Mouse (Mus musculus) hindbrain, embryonic 12.5 days (tissue): ENCODE measurements around the gene Agrp. TPM values are rescaled to one million over a fixed set of nuclear protein-coding genes. Genes with fewer than 3 reads are reported as not detected.

Source experiments
- ATAC-seq: fragments of 200-750 bp; cut with Nextera tagmentation; 2 replicates; pipeline ENCODE4 v1.8.0; 2017; ENCODE audit warnings: moderate TSS enrichment; ENCODE audit not compliant: low FRiP score
- H3K27ac ChIP-seq: fragments of 300-500 bp; sonication (generic); 2 replicates; pipeline ENCODE4 v1.5.1; 2016; ENCODE audit warnings: mild to moderate bottlenecking
- H3K27me3 ChIP-seq: fragments of 300-500 bp; sonication (generic); 2 replicates; pipeline ENCODE4 v1.6.1; 2016; ENCODE audit warnings: mild to moderate bottlenecking
- H3K36me3 ChIP-seq: fragments of 300-500 bp; sonication (generic); 2 replicates; pipeline ENCODE4 v1.6.1; 2016; ENCODE audit warnings: mild to moderate bottlenecking
- H3K4me1 ChIP-seq: fragments of 300-500 bp; sonication (generic); 2 replicates; pipeline ENCODE4 v1.6.1; 2016
- H3K4me2 ChIP-seq: fragments of 300-500 bp; sonication (generic); replicated peaks from 2 replicates; pipeline ENCODE4 v1.6.1; 2016; ENCODE audit warnings: mild to moderate bottlenecking
- H3K4me3 ChIP-seq: fragments of 300-500 bp; sonication (generic); 2 replicates; pipeline ENCODE4 v1.5.1; 2016; ENCODE audit warnings: mild to moderate bottlenecking
- H3K9ac ChIP-seq: fragments of 300-500 bp; sonication (generic); 2 replicates; pipeline ENCODE4 v1.6.1; 2016; ENCODE audit warnings: mild to moderate bottlenecking, moderate library complexity
- H3K9me3 ChIP-seq: fragments of 300-500 bp; sonication (generic); replicated peaks from 2 replicates; pipeline ENCODE4 v1.6.1; 2016; ENCODE audit warnings: mild to moderate bottlenecking
- WGBS: fragments of 180-500 bp; shearing (Covaris S2); methylation state at CpG from one replicate; pipeline ENCODE4 v1.1.7; 2016; 5-methylcytosine and 5-hydroxymethylcytosine counted together
- polyA plus RNA-seq: library from polyadenylated mRNA; unstranded; fragments of >200 nt; fragmentation: Nextera tagmentation; extraction: Ambion mirVana; gene quantifications from 2 replicates; pipeline ENCODE4 v1.2.1, GENCODE M21; 2016

The Agrp gene
- polyA plus RNA-seq, 1 experiment from 2014 or later, result 1.3 TPM

- Histone ChIP-seq H3K9ac (no peak overlapping the region), H3K4me1 (peaks cover under 1% of the 10 kb centered on the region; the same call in 1 of the 2 replicates), H3K27me3 (no peaks in the 10 kb centered on the region), H3K4me2 (no peak overlapping the region), H3K4me3 (no peak overlapping the region), H3K9me3 (no peaks in the 10 kb centered on the region), H3K36me3 (peaks cover 43% of the 10 kb centered on the region), H3K27ac (no peak overlapping the region)
- 89% methylated on average over 4 of the region's 4 CpGs for WGBS
- ATAC-seq, result no peak
Observed at GRCm38 (mm10) chr8:105538940-105539339, 98.3 kb downstream of the Agrp start.

- no peak overlapping the region for H3K27ac ChIP-seq
- H3K9me3 ChIP-seq, result no peaks in the 10 kb centered on the region
- no peak overlapping the region for H3K9ac ChIP-seq
- no peaks in the 10 kb centered on the region for H3K27me3 ChIP-seq
- peaks cover 41% of the 10 kb centered on the region for H3K36me3 ChIP-seq
- ATAC-seq, result no peak
- 95% methylated on average over 6 of the region's 6 CpGs for WGBS
- no peak overlapping the region for H3K4me2 ChIP-seq
- H3K4me3 ChIP-seq, result no peak overlapping the region
- H3K4me1 ChIP-seq, result peaks cover 8% of the 10 kb centered on the region
Observed at GRCm38 (mm10) chr8:105537011-105537677, 100.0 kb downstream of the Agrp start.

GRCm38 (mm10) chr8:105536546-105536945 lies 100.6 kb downstream of the Agrp start:
- peaks cover 38% of the 10 kb centered on the region for H3K36me3 ChIP-seq
- H3K27me3 ChIP-seq, result no peaks in the 10 kb centered on the region
- no peak overlapping the region for H3K9ac ChIP-seq
- H3K27ac ChIP-seq, result no peak overlapping the region
- no peak overlapping the region for H3K4me2 ChIP-seq
- H3K9me3 ChIP-seq, result no peaks in the 10 kb centered on the region
- H3K4me3 ChIP-seq, result no peak overlapping the region
- 93% methylated on average over 3 of the region's 3 CpGs for WGBS
- ATAC-seq, result no peak
- H3K4me1 ChIP-seq, result peaks cover 8% of the 10 kb centered on the region

GRCm38 (mm10) chr8:105533892-105534329 lies 103.3 kb downstream of the Agrp start:
- no peaks in the 10 kb centered on the region for H3K27me3 ChIP-seq
- no peak overlapping the region for H3K4me3 ChIP-seq
- peaks cover 54% of the 10 kb centered on the region for H3K36me3 ChIP-seq
- no peaks in the 10 kb centered on the region for H3K9me3 ChIP-seq
- peak; percentile 58; the same call in 1 of the 2 replicates for ATAC-seq
- H3K4me1 ChIP-seq, result peaks cover 13% of the 10 kb centered on the region
- H3K9ac ChIP-seq, result no peak overlapping the region
- H3K4me2 ChIP-seq, result no peak overlapping the region
- WGBS, result 9% methylated on average over 1 of the region's 1 CpGs
- no peak overlapping the region for H3K27ac ChIP-seq

- Histone ChIP-seq H3K36me3 (peaks cover 53% of the 10 kb centered on the region), H3K9ac (no peak overlapping the region), H3K27ac (no peak overlapping the region), H3K4me3 (no peak overlapping the region), H3K4me2 (no peak overlapping the region), H3K27me3 (no peaks in the 10 kb centered on the region), H3K9me3 (no peaks in the 10 kb centered on the region), H3K4me1 (peaks cover 13% of the 10 kb centered on the region)
- 52% methylated on average over 2 of the region's 2 CpGs for WGBS
- ATAC-seq, result peak; percentile 13; the same call in 1 of the 2 replicates
Observed at GRCm38 (mm10) chr8:105533439-105533838, 103.8 kb downstream of the Agrp start.

GRCm38 (mm10) chr8:105531774-105532173 lies 105.4 kb downstream of the Agrp start:
- WGBS, result 59% methylated on average over 2 of the region's 2 CpGs
- H3K4me2 ChIP-seq, result no peak overlapping the region
- no peak overlapping the region for H3K9ac ChIP-seq
- peaks cover 13% of the 10 kb centered on the region for H3K4me1 ChIP-seq
- no peak overlapping the region for H3K27ac ChIP-seq
- H3K36me3 ChIP-seq, result peaks cover 47% of the 10 kb centered on the region
- no peak for ATAC-seq
- no peaks in the 10 kb centered on the region for H3K27me3 ChIP-seq
- no peak overlapping the region for H3K4me3 ChIP-seq
- no peaks in the 10 kb centered on the region for H3K9me3 ChIP-seq

- no peak for ATAC-seq
- Histone ChIP-seq H3K4me2 (no peak overlapping the region), H3K36me3 (peaks cover 47% of the 10 kb centered on the region), H3K4me3 (no peak overlapping the region), H3K9me3 (no peaks in the 10 kb centered on the region), H3K9ac (no peak overlapping the region), H3K27ac (no peak overlapping the region), H3K4me1 (peaks cover 13% of the 10 kb centered on the region), H3K27me3 (no peaks in the 10 kb centered on the region)
- WGBS, result 87% methylated on average over 3 of the region's 3 CpGs
Observed at GRCm38 (mm10) chr8:105529271-105529670, 107.9 kb downstream of the Agrp start.

GRCm38 (mm10) chr8:105528206-105528605 lies 109.0 kb downstream of the Agrp start:
- Histone ChIP-seq H3K9ac (no peak overlapping the region), H3K4me2 (no peak overlapping the region), H3K36me3 (peaks cover 57% of the 10 kb centered on the region), H3K27me3 (no peaks in the 10 kb centered on the region), H3K27ac (no peak overlapping the region), H3K4me1 (peaks cover 6% of the 10 kb centered on the region), H3K9me3 (no peaks in the 10 kb centered on the region), H3K4me3 (no peak overlapping the region)
- no peak for ATAC-seq
- WGBS, result 97% methylated on average over 1 of the region's 1 CpGs

- H3K36me3 ChIP-seq, result peaks cover 67% of the 10 kb centered on the region
- 0 out of 2 replicates have a peak, but pooled peaks have one; percentile 38 for ATAC-seq
- no peak overlapping the region for H3K9ac ChIP-seq
- no peaks in the 10 kb centered on the region for H3K27me3 ChIP-seq
- H3K27ac ChIP-seq, result no peak overlapping the region
- 84% methylated on average over 2 of the region's 2 CpGs for WGBS
- H3K4me2 ChIP-seq, result no peak overlapping the region
- no peaks in the 10 kb centered on the region for H3K9me3 ChIP-seq
- peaks cover 5% of the 10 kb centered on the region; the same call in 1 of the 2 replicates for H3K4me1 ChIP-seq
- H3K4me3 ChIP-seq, result no peak overlapping the region
Observed at GRCm38 (mm10) chr8:105527110-105527509, 110.1 kb downstream of the Agrp start.

- H3K4me1 ChIP-seq, result peaks cover 39% of the 10 kb centered on the region
- WGBS, result 78% methylated on average over 9 of the region's 9 CpGs
- peaks cover 43% of the 10 kb centered on the region for H3K36me3 ChIP-seq
- H3K9ac ChIP-seq, result no peak overlapping the region
- peaks cover 3% of the 10 kb centered on the region for H3K27me3 ChIP-seq
- no peak for ATAC-seq
- no peak overlapping the region for H3K4me2 ChIP-seq
- H3K4me3 ChIP-seq, result no peak overlapping the region
- H3K9me3 ChIP-seq, result no peaks in the 10 kb centered on the region
- H3K27ac ChIP-seq, result peak overlapping the region; percentile 46; the same call in 1 of the 2 replicates
Observed at GRCm38 (mm10) chr8:105522890-105523289, 114.3 kb downstream of the Agrp start.

GRCm38 (mm10) chr8:105521995-105522769 lies 115.0 kb downstream of the Agrp start:
- Histone ChIP-seq H3K27me3 (peaks cover 10% of the 10 kb centered on the region), H3K4me2 (no peak overlapping the region), H3K4me3 (no peak overlapping the region), H3K36me3 (peaks cover 39% of the 10 kb centered on the region), H3K9me3 (no peaks in the 10 kb centered on the region), H3K27ac (peak overlapping the region; percentile 83; the same call in 1 of the 2 replicates), H3K9ac (no peak overlapping the region), H3K4me1 (peaks cover 45% of the 10 kb centered on the region)
- WGBS, result 84% methylated on average over 21 of the region's 21 CpGs
- ATAC-seq, result no peak

- Histone ChIP-seq H3K27ac (peak overlapping the region; percentile 83), H3K27me3 (peaks cover 11% of the 10 kb centered on the region), H3K4me2 (peak overlapping the region; percentile 96), H3K36me3 (peaks cover 37% of the 10 kb centered on the region), H3K9me3 (no peaks in the 10 kb centered on the region), H3K4me3 (0 out of 2 replicates have a peak overlapping the region, but pooled peaks have one; percentile 6), H3K9ac (peak overlapping the region; percentile 47), H3K4me1 (peaks cover 52% of the 10 kb centered on the region)
- WGBS, result 2% methylated on average over 3 of the region's 3 CpGs
- ATAC-seq, result peak; percentile 33; the same call in 1 of the 2 replicates
Observed at GRCm38 (mm10) chr8:105521061-105521460, 116.1 kb downstream of the Agrp start.
